Comparison of ENCODE assay signal across 7 mouse cellular contexts in genomic region chr8:111597310-111597709, GRCm38 (mm10). TPM values are rescaled to one million over a fixed set of nuclear protein-coding genes. Genes with fewer than 3 reads are reported as not detected.
A peak's percentile ranks its signal among the peaks of the same experiment; 100 is the strongest.
DNase-seq lines count a peak whose midpoint lies in the region.

No protein-coding gene starts in this region.

- DNase-seq in ovary, adult 18-20 months (ENCODE audit: low spot score) = peak; percentile 33
- DNase-seq in ovary, postnatal 10 days (ENCODE audit: low spot score) = no peak
- DNase-seq in heart, adult 8-10 months (ENCODE audit: low spot score) = peak; percentile 74
- DNase-seq in kidney, postnatal 10 days = peak; percentile 26
- peak; percentile 57 for DNase-seq in testis, postnatal 14 days (ENCODE audit: low spot score)
- no peak for DNase-seq in frontal cortex, adult 2 months (ENCODE audit: extremely low spot score in 1 of 2, low spot score in 1 of 2)
- no peak for DNase-seq in gastrocnemius, postnatal 25 days

RNA-seq across cellular contexts. Expression of gene Ldhd, which starts 32.9 kb away (rescaled TPM):
- 10 to 100 TPM; 48.8 to 58.2 (median 54.8) TPM for total RNA-seq in heart, adult 8-10 months (2022)
- polyA plus RNA-seq in frontal cortex, adult 2 months (2012; rRNA removed) = 18.1 and 18.2 TPM in 2 replicates
- total RNA-seq in gastrocnemius, postnatal 25 days (2021) = 10 to 100 TPM; 31.7 to 33.6 TPM

RNA-seq across cellular contexts. Expression of gene Zfp1, which starts 45.9 kb away (rescaled TPM):
- 1 to 10 TPM; 5.6 to 8.6 (median 8.1) TPM for total RNA-seq in heart, adult 8-10 months (2022)
- polyA plus RNA-seq in frontal cortex, adult 2 months (2012; rRNA removed) = 27.0 and 30.3 TPM in 2 replicates
- total RNA-seq in gastrocnemius, postnatal 25 days (2021) = 1 to 10 TPM; 5.3 to 6.8 TPM

Comparison
In these comparisons a context has a peak if more than half of its experiments do, and no peak if none do; other contexts are left out.
1. DNase-seq: peak in ovary, adult 18-20 months (single experiment), heart, adult 8-10 months (single experiment), kidney, postnatal 10 days (single experiment) and testis, postnatal 14 days (single experiment); none in ovary, postnatal 10 days (single experiment), frontal cortex, adult 2 months (0 of 2) and gastrocnemius, postnatal 25 days (single experiment).